Mouse (Mus musculus): ENCODE measurements around the gene Pdpk1. TPM values are rescaled to one million over a fixed set of nuclear protein-coding genes. Genes with fewer than 3 reads are reported as not detected.

Gene Pdpk1
- total and polyA plus RNA-seq, 2 experiments from 2014 or later = 35.4 to 43.2 TPM

GRCm38 (mm10) chr17:24193769-24194168, 43.0 kb upstream of the Pdpk1 start:
- H3K4me3 ChIP-seq (ENCODE audit: low read depth, low read length) = no peak overlapping the region
- WGBS = 66% methylated on average over 5 of the region's 5 CpGs
- H3K4me1 ChIP-seq (ENCODE audit: control insufficient read depth, insufficient read depth) = peaks cover 15% of the 10 kb centered on the region; the same call in 1 of the 2 replicates
- H3K27me3 ChIP-seq (ENCODE audit: control insufficient read depth, insufficient read depth, low read length) = no peaks in the 10 kb centered on the region
- no peak overlapping the region for H3K4me2 ChIP-seq (ENCODE audit: low read depth, low read length)
- H3K9ac ChIP-seq (replicated peaks; ENCODE audit: low read depth, low read length) = no peak overlapping the region
- H3K36me3 ChIP-seq (replicated peaks; ENCODE audit: control insufficient read depth, insufficient read depth, low read length) = no peaks in the 10 kb centered on the region; the same call in 1 of the 2 replicates
- no peak for TF ChIP-seq EP300 (IDR thresholded peaks at IDR 0.05; ENCODE audit: low read depth)
- TF ChIP-seq CTCF (IDR thresholded peaks at IDR 0.05; ENCODE audit: low read depth) = no peak
- H3K9me3 ChIP-seq (replicated peaks; ENCODE audit: control insufficient read depth, low read length) = no peaks in the 10 kb centered on the region
- ATAC-seq (ENCODE audit: insufficient read depth, low read depth) = no peak
- no peak for DNase-seq (ENCODE audit: low spot score)
- H3K27ac ChIP-seq (ENCODE audit: low read depth) = no peak overlapping the region

GRCm38 (mm10) chr17:24193268-24193667, 42.5 kb upstream of the Pdpk1 start:
- WGBS = 88% methylated on average over 8 of the region's 8 CpGs
- DNase-seq (ENCODE audit: low spot score) (no peak), ATAC-seq (ENCODE audit: insufficient read depth, low read depth) (no peak)
- Histone ChIP-seq H3K9ac (replicated peaks; ENCODE audit: low read depth, low read length) (no peak overlapping the region), H3K4me1 (ENCODE audit: control insufficient read depth, insufficient read depth) (peaks cover 15% of the 10 kb centered on the region; the same call in 1 of the 2 replicates), H3K27ac (ENCODE audit: low read depth) (no peak overlapping the region), H3K9me3 (replicated peaks; ENCODE audit: control insufficient read depth, low read length) (no peaks in the 10 kb centered on the region), H3K4me2 (ENCODE audit: low read depth, low read length) (no peak overlapping the region), H3K36me3 (replicated peaks; ENCODE audit: control insufficient read depth, insufficient read depth, low read length) (no peaks in the 10 kb centered on the region; the same call in 1 of the 2 replicates), H3K4me3 (ENCODE audit: low read depth, low read length) (no peak overlapping the region), H3K27me3 (ENCODE audit: control insufficient read depth, insufficient read depth, low read length) (no peaks in the 10 kb centered on the region)
- TF ChIP-seq EP300 (IDR thresholded peaks at IDR 0.05; ENCODE audit: low read depth) = no peak
- TF ChIP-seq CTCF (IDR thresholded peaks at IDR 0.05; ENCODE audit: low read depth) = no peak

- 80% methylated on average over 8 of the region's 8 CpGs for WGBS
Measured at GRCm38 (mm10) chr17:24192848-24193247, 42.1 kb upstream of the Pdpk1 start.

GRCm38 (mm10) chr17:24191481-24191880, 40.8 kb upstream of the Pdpk1 start:
- 76% methylated on average over 4 of the region's 4 CpGs for WGBS
- H3K27ac ChIP-seq (ENCODE audit: low read depth) = no peak overlapping the region; the same call in 1 of the 2 replicates
- H3K9ac ChIP-seq (replicated peaks; ENCODE audit: low read depth, low read length) = no peak overlapping the region
- no peak overlapping the region for H3K4me3 ChIP-seq (ENCODE audit: low read depth, low read length)
- H3K9me3 ChIP-seq (replicated peaks; ENCODE audit: control insufficient read depth, low read length) = no peaks in the 10 kb centered on the region
- H3K36me3 ChIP-seq (replicated peaks; ENCODE audit: control insufficient read depth, insufficient read depth, low read length) = peaks cover 4% of the 10 kb centered on the region; the same call in 1 of the 2 replicates
- H3K4me1 ChIP-seq (ENCODE audit: control insufficient read depth, insufficient read depth) = 0 out of 2 replicates have a peak, but pooled peaks cover 9% of the 10 kb centered on the region
- TF ChIP-seq EP300 (IDR thresholded peaks at IDR 0.05; ENCODE audit: low read depth) (no peak), CTCF (IDR thresholded peaks at IDR 0.05; ENCODE audit: low read depth) (no peak)
- H3K27me3 ChIP-seq (ENCODE audit: control insufficient read depth, insufficient read depth, low read length) = no peaks in the 10 kb centered on the region
- ATAC-seq (ENCODE audit: insufficient read depth, low read depth) (no peak), DNase-seq (ENCODE audit: low spot score) (no peak)
- H3K4me2 ChIP-seq (ENCODE audit: low read depth, low read length) = no peak overlapping the region

More at GRCm38 (mm10) chr17:24192848-24193247, 42.1 kb upstream of the Pdpk1 start:
- Histone ChIP-seq H3K27ac (ENCODE audit: low read depth) (no peak overlapping the region), H3K9ac (replicated peaks; ENCODE audit: low read depth, low read length) (no peak overlapping the region), H3K9me3 (replicated peaks; ENCODE audit: control insufficient read depth, low read length) (no peaks in the 10 kb centered on the region), H3K36me3 (replicated peaks; ENCODE audit: control insufficient read depth, insufficient read depth, low read length) (peaks cover 2% of the 10 kb centered on the region; the same call in 1 of the 2 replicates), H3K27me3 (ENCODE audit: control insufficient read depth, insufficient read depth, low read length) (no peaks in the 10 kb centered on the region), H3K4me2 (ENCODE audit: low read depth, low read length) (no peak overlapping the region), H3K4me3 (ENCODE audit: low read depth, low read length) (no peak overlapping the region), H3K4me1 (ENCODE audit: control insufficient read depth, insufficient read depth) (peaks cover 15% of the 10 kb centered on the region; the same call in 1 of the 2 replicates)
- TF ChIP-seq CTCF (IDR thresholded peaks at IDR 0.05; ENCODE audit: low read depth) = no peak
- ATAC-seq (ENCODE audit: insufficient read depth, low read depth) = no peak
- no peak for DNase-seq (ENCODE audit: low spot score)

GRCm38 (mm10) chr17:24190934-24191333, 40.2 kb upstream of the Pdpk1 start:
- peaks cover 4% of the 10 kb centered on the region; the same call in 1 of the 2 replicates for H3K36me3 ChIP-seq (replicated peaks; ENCODE audit: control insufficient read depth, insufficient read depth, low read length)
- 0 out of 2 replicates have a peak, but pooled peaks cover 6% of the 10 kb centered on the region for H3K4me1 ChIP-seq (ENCODE audit: control insufficient read depth, insufficient read depth)
- TF ChIP-seq CTCF (IDR thresholded peaks at IDR 0.05; ENCODE audit: low read depth) = no peak
- TF ChIP-seq EP300 (IDR thresholded peaks at IDR 0.05; ENCODE audit: low read depth) = no peak
- ATAC-seq (ENCODE audit: insufficient read depth, low read depth) (no peak), DNase-seq (ENCODE audit: low spot score) (no peak)
- no peak overlapping the region for H3K9ac ChIP-seq (replicated peaks; ENCODE audit: low read depth, low read length)
- 77% methylated on average over 2 of the region's 2 CpGs for WGBS
- no peaks in the 10 kb centered on the region for H3K9me3 ChIP-seq (replicated peaks; ENCODE audit: control insufficient read depth, low read length)
- no peak overlapping the region for H3K27ac ChIP-seq (ENCODE audit: low read depth)
- H3K27me3 ChIP-seq (ENCODE audit: control insufficient read depth, insufficient read depth, low read length) = no peaks in the 10 kb centered on the region
- H3K4me2 ChIP-seq (ENCODE audit: low read depth, low read length) = no peak overlapping the region
- H3K4me3 ChIP-seq (ENCODE audit: low read depth, low read length) = no peak overlapping the region

GRCm38 (mm10) chr17:24174259-24174658, 23.5 kb upstream of the Pdpk1 start:
- Histone ChIP-seq H3K9ac (replicated peaks; ENCODE audit: low read depth, low read length) (no peak overlapping the region), H3K27ac (ENCODE audit: low read depth) (no peak overlapping the region), H3K4me3 (ENCODE audit: low read depth, low read length) (no peak overlapping the region), H3K4me1 (ENCODE audit: control insufficient read depth, insufficient read depth) (peaks cover 4% of the 10 kb centered on the region; the same call in 1 of the 2 replicates), H3K27me3 (ENCODE audit: control insufficient read depth, insufficient read depth, low read length) (no peaks in the 10 kb centered on the region), H3K9me3 (replicated peaks; ENCODE audit: control insufficient read depth, low read length) (no peaks in the 10 kb centered on the region), H3K4me2 (ENCODE audit: low read depth, low read length) (no peak overlapping the region), H3K36me3 (replicated peaks; ENCODE audit: control insufficient read depth, insufficient read depth, low read length) (no peaks in the 10 kb centered on the region)
- no peak for TF ChIP-seq CTCF (IDR thresholded peaks at IDR 0.05; ENCODE audit: low read depth)
- TF ChIP-seq EP300 (IDR thresholded peaks at IDR 0.05; ENCODE audit: low read depth) = no peak
- DNase-seq (ENCODE audit: low spot score) (no peak), ATAC-seq (ENCODE audit: insufficient read depth, low read depth) (no peak)
- WGBS = 78% methylated on average over 3 of the region's 3 CpGs
